Mouse (Mus musculus): ENCODE results near the gene Il1r1.
"Not testable (repeated sequence)": the region's sequence is repeated elsewhere in the genome, so short reads cannot be mapped to it uniquely, and the experiment has no call there.

Gene Il1r1

GRCm38 (mm10) chr1:40271052-40271451 is 46.2 kb downstream of the Il1r1 start:
- no peak for DNase-seq (ENCODE audit: extremely low spot score)

GRCm38 (mm10) chr1:40271486-40272055 is 46.7 kb downstream of the Il1r1 start:
- no peak for DNase-seq (ENCODE audit: extremely low spot score)

DNA sequence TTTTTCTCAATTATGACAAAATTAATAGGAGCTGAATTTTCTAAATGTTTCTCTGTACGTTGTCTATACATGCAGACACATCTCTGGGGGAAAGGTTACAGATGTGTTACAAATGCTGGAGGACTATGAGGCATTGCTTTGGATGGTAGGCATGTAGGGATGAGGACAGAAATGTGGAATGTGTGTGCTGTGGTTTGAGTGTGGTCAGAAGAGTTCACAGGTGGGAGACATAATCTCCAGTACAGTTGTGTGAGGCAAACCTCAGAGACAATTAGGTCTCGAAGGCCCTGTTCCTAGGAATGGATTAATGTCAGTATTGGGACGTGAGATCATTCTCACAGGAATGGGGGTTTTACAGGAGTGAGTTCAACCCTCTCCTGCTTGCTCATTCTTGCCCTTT is 47.3 kb downstream of the Il1r1 start:
- no peak for DNase-seq (ENCODE audit: extremely low spot score)

- no peak for DNase-seq (ENCODE audit: extremely low spot score)
Measured at GRCm38 (mm10) chr1:40273491-40273890, 48.6 kb downstream of the Il1r1 start.

DNA sequence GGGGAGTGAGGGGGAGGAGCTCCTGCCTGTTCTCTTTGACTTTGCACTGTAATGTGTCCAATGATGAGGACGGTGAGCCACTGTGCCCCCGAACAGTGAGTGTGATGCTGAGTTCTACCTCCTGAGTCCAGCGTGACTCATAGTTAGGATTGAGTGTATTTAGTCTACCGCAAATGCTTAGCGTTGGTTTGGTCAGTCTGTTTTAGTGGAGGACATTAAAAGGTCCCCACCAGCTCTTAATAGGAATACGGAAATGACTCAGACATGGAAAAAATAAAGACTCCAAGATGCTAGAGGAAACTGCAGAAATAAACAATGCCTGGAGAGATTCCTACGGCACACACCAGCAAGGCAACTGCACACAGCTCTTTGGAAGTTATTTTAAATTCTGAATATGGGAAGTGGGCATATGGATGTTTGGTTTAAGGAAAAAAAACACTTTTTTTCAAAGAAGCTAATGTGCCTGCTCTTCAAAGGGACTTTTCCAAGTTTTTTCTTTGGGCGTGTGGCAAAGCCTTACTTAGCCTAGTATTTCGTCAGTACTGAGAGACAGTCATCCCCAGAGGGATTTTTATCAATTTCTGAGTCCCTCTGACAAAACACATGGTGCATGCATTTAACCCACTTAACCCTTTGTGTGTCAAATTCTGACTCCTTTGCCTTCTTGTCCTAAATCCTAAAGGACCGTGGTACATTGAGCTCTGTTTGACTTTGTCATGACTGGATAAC is 50.6 kb downstream of the Il1r1 start:
- DNase-seq (ENCODE audit: extremely low spot score) = no peak

GRCm38 (mm10) chr1:40277944-40278343 is 53.1 kb downstream of the Il1r1 start:
- no peak for DNase-seq (ENCODE audit: extremely low spot score)

- DNase-seq (ENCODE audit: extremely low spot score) = no peak
Measured at GRCm38 (mm10) chr1:40278720-40279119, 53.8 kb downstream of the Il1r1 start.

DNA sequence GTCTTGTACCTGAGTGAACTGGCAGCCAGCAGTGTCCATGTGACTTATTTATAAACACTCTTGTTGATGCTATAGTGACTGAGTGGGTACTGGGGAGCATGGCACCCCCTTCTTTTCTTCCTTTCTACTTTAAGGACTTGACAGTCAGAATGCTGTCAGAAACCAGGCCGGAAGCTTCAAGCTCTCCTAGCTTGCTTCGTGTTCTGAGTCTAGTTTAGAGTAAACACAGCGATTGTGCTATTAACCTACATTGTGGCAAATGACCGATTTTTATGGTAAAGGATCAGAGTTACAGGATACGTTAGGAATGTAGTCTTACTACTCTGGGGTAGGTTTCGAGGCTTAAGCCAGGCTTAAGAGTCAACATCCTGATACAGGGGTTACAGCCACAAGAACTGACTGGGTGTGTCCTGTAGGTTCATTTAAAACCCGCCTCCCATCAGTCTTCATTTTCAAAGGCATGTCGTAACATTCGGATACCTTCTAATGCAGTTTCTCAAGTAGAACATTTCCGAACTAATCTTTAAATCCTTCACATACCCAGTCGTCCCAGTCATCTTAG is 54.4 kb downstream of the Il1r1 start:
- no peak for DNase-seq (ENCODE audit: extremely low spot score)

- no peak for DNase-seq (ENCODE audit: extremely low spot score)
Measured at GRCm38 (mm10) chr1:40281950-40282349, 57.1 kb downstream of the Il1r1 start.

- no peak for DNase-seq (ENCODE audit: extremely low spot score)
Measured at GRCm38 (mm10) chr1:40282394-40282793, 57.5 kb downstream of the Il1r1 start.

- DNase-seq (ENCODE audit: extremely low spot score) = no peak
Measured at GRCm38 (mm10) chr1:40283995-40284394, 59.1 kb downstream of the Il1r1 start.

- no peak for DNase-seq (ENCODE audit: extremely low spot score)
Measured at GRCm38 (mm10) chr1:40290489-40291255, 65.8 kb downstream of the Il1r1 start.

- DNase-seq (ENCODE audit: extremely low spot score) = no peak
Measured at GRCm38 (mm10) chr1:40292231-40292630, 67.4 kb downstream of the Il1r1 start.

DNA sequence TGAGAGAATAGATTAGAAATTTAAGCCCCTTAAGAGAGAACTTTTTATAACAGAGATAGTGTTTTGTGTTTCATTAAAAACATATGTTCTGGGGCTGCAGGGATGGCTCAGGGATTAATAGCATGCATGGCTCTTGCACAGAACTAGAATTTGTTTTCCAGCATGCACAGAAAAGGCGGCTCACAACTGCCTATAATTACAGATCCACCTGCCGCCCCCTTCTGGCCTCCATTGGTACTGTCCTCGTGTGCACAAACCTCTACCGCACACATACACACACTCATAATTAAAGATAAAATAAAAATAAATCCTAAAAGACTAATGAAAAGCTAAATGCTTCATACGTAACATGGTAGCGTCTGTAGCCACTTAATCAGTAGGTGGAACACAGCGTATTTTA is 69.0 kb downstream of the Il1r1 start:
- no peak for DNase-seq (ENCODE audit: extremely low spot score)

- DNase-seq (ENCODE audit: extremely low spot score) = no peak
Measured at GRCm38 (mm10) chr1:40294824-40295223, 69.9 kb downstream of the Il1r1 start.

GRCm38 (mm10) chr1:40298053-40298452 is 73.2 kb downstream of the Il1r1 start:
- no peak for DNase-seq (ENCODE audit: extremely low spot score)

DNA sequence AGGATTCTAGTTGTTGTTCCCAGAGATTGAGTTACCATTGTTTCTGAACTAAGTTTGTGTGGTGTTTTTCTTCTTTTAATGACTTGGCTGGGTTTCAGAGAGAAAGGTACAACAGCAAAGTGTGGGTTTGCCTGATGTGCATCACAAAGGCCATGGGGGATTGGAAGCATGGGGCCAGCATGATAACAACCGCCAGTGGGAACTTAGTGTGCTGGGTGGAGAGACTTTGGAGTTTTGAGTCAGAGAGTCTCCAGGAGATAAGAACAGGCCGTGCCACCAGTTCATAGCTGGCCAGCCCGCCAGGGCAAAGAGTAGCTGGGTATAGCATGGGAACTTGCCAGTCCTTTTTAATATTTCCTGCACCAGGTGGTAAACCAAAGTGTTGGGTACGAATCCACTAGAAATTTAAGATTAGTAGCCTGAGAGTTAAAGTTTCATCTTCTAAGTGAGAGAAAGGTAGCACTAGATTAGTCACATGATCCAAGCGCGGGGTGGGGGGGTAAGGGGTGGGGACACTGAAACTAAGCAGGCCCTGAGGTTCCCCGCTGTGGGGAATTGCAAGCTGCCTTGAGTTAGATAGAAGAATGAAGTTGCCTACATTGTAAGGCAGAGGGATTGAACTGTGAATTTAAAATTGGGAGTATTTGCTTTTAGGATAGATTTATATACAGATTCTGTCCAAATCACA is 78.4 kb downstream of the Il1r1 start:
- DNase-seq (ENCODE audit: extremely low spot score) = no peak

DNA sequence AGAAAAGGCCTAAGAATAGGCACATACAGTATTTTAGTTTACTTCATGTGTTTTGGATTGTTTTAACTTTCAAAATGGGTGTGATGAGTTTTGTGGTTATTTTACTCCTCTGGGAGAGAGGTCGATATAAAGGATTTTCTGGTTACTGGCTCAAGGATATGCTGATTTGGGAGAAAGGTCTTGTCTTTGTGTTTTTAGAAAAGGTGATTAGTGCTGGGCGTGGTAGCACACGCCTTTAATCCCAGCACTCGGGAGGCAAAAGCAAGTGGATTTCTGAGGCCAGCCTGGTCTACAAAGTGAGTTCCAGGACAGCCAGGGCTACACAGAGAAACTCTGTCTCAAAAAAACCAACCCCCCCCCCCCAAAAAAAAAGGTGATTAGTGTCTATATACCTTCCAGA is 79.4 kb downstream of the Il1r1 start:
- DNase-seq (ENCODE audit: extremely low spot score) = not testable (repeated sequence)

DNA sequence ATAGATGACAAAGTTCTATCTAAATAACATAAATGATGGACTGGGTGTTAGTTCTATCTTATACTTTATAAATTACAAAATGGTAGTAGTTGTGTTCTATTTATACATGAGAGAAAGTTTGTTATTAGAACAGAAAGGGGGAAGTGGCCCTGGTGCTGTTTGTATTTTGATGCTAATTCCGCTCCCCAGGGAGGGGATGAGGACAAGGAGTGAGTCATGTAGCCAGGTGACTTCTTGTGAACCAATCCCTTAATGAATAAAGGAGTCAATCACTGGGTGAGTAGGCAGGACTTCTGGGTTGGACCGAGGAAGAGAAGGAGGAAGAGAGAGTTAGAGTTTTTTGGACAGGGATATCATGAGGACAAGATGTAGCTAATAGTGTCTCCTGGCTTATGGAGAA is 81.2 kb downstream of the Il1r1 start:
- no peak for DNase-seq (ENCODE audit: extremely low spot score)

DNA sequence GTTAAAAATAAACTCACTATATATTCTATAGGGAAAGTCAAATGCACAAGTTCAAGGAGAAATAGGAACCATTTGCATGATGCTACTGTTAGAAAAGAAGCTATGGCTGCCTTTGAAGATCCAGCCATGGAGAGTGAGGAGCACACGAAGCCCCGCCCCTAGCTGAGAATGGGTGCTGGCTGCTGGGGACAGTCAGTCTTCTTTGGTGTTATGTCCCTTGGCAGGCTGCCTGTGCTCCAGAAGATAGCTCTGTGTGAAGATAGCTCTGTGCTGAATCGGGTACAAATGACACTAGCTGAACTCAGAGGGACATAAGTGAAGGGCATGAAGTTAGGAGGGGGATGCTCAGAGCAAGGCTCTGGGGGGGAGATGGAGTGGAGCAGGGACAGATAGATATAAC is 86.2 kb downstream of the Il1r1 start:
- no peak for DNase-seq (ENCODE audit: extremely low spot score)

- no peak for DNase-seq (ENCODE audit: extremely low spot score)
Measured at GRCm38 (mm10) chr1:40311625-40312024, 86.7 kb downstream of the Il1r1 start.

DNA sequence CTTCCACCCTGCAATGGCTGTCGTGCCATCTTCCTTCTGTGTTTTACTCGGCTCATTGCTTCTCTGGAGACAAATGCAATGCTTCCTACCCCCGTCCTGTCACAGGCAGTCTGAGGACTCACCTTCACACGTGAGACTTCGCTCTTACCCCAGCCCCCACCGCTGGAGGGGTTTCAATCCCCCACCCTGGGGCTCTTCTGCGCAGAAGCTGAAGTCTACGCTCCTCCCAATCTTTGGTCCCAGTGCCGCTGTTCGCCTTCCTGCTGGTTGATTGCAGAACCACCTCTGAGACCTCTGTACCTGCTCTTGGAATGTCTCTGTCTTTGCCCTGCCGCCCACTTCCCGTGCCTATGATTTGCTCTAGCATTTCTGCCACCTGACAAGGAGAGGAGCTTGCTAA is 89.1 kb downstream of the Il1r1 start:
- DNase-seq (ENCODE audit: extremely low spot score) = no peak
